Mouse (Mus musculus): Measurements from ENCODE around the gene Immp1l.

- no peak for TF ChIP-seq CTCF (IDR thresholded peaks at IDR 0.05; ENCODE audit: low read depth)
- no peak for TF ChIP-seq EP300 (IDR thresholded peaks at IDR 0.05; ENCODE audit: low read depth)
Observed at GRCm38 (mm10) chr2:105987999-105988398, 83.6 kb downstream of the Immp1l start.

Data from liver, embryonic 14.5 days (tissue).